Mouse (Mus musculus) kidney, adult 9 months (tissue): Measurements from ENCODE around the gene Wnt9b.
"Not testable (repeated sequence)": the region's sequence is repeated elsewhere in the genome, so short reads cannot be mapped to it uniquely, and the experiment has no call there.

Experiments
- DNase-seq: peaks from one replicate; pipeline ENCODE4 v3.0.0; 2022

The Wnt9b gene

DNA sequence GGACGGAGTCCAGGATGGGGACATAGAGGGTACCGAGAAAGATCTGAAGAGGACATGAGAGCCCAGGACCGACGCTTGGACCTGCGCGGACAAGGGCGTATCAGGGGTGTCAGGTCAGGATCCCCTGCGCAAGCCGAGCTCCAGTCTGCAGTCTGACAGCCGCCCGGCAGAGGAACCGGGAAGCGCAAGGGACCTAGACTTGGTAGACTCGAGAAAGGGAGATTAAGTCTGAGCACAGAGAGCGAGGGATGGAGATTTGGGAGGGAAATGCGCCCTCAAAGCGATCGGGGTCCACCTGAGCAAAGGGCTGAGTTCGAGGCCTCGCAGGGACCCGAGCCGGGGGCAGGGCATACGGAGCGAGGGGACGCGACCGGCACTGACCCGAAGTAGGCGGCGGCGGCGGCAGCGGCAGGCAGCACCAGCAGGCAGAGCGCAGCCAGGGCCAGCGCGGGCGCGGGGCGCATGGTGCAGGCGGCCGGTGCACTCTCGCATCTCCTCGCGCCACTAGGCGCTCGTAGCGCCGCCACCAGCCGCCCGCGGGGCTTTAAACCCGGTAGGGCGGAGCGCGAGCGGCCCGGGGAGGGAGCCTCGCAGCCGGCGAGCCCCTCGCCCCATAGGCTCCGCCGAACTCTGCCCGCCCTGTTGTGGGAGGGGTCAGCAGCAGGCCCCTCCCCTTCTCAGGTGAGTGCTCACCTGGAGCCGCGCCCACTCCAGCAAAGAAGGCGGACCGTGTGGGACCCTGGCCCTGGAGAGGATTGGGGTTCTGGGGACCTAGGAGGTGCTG lies at the start of gene Wnt9b:
Gene Wnt9b, minus strand, starts transcription at position 516 of the 784 bp plus-strand sequence.
- DNase-seq = peak; percentile 65

DNA sequence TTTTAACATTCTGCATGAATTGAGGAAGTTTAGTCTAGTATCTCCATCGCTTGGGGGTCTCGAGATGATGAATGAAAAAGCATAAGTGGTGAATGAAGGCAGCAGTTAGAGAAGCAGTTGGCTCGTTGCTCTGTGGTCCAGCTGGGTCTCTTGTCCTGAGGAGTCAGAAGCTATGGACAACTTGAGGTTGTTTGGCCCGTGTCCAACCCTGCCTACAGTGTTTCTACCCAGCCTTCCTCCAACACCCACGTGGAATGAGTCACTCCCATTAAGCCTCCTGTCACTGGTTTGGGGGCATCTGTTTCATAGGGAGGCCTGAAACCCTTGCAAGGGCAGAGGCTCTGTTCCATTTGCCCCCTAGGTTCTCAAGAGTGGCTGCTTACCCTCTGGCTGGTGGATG lies 40.3 kb upstream of the Wnt9b start:
- DNase-seq = no peak

DNA sequence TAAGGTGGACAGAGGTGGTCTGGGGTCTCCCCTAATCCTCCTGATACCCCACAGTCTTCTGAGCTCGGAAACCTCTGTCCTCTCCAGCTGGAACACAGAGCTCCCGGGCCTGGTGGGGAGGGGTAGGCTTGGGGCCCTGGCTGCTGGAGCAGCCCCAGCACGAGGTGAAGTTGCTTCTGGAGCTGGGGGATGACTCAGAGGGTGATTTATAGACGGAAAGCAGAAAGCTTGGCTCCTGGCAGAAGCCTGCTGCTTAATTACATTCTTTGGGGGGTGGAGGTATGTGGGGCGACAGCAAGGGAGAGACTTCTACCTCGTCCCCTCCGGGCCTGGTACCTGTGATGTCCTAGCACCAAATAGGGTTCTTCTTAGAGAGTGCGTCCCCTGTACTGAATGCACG lies 30.5 kb upstream of the Wnt9b start:
- DNase-seq = no peak

- DNase-seq = no peak
These were observed 24.6 kb upstream of the Wnt9b start for GRCm38 (mm10) chr11:103774228-103774530.

DNA sequence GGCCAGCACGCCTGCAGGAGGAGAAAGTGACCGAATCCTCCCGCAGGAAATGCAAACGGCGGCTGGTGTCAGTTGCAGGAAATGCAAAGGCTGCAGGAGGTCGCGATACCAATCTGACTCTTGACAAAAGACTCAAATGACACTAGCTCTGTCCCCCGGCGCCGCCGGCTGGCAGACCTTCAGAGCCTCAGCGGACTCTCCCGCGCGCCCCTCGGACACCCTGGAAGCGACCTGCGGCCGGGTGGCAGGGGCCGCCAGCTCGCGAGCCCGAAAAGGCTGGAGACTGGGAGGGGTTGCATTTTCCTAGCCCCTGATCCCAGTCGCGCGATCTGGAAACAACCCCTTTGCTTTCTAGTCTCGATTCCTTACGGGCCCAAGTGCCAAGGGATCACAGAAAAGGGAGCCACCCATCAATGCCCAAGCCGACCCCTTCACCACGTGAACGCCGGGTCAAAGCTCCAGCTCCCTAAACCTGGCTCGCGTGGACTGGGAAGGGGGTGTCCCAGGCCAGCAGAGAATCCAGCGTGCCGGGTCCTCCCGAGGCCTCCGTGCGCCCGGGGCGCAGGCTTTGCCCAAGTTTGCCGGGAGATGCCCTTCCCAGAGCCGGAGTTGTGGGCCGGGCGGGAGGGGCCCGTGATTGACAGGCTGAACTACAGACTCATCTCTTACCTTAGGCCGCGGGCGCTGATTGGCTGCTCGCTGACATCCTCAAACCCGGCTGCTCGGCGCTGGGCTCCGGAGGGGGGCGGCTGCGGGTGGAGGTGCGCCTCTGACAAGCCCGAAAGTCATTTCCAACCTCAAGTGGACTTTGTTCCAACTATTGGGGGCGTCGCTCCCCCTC lies 24.0 kb upstream of the Wnt9b start, which contains the start of gene Wnt3:
Gene Wnt3, plus strand, starts transcription at position 764 of the 841 bp plus-strand sequence.
- no peak for DNase-seq

GRCm38 (mm10) chr11:103772505-103773386 lies 23.1 kb upstream of the Wnt9b start:
- no peak for DNase-seq

GRCm38 (mm10) chr11:103771160-103771817 lies 21.7 kb upstream of the Wnt9b start:
- no peak for DNase-seq

GRCm38 (mm10) chr11:103765556-103766011 lies 16.0 kb upstream of the Wnt9b start:
- DNase-seq = no peak

- no peak for DNase-seq
These were observed 15.0 kb upstream of the Wnt9b start for GRCm38 (mm10) chr11:103764601-103765000.

DNA sequence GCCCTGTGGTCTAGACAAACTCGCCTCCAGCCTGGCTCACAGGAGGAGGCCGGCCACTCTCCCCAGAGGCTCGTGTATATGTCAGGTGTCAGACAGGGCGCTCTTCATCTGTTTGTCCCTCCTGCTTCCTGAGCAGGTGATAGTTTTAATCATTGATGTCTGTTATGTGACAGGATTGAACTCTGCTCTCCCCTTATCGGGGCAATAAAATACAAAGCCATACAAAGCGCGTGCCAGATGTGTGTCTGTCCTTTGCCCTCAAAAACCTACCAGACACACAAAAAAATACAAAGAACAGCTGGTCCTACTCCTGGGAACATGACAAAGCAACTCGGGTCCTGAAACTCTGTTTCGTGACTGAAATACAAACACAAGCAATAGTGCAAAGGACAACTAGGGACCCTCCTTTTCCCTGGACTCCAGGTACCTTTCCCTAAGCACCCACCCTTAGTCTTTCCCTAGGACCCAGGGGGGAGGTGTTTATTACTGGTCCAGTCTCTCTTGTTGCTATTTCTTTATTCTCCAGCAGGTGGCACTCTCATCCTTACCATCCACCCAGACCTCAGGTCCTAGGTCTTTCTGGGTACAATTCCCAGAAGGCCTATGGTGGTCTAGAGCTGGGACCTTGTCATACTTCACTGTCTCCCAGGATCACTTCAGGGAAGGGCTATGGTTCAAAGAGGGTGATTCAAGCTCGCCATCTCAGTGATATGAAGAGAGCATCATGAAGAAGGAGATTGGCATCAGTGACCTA lies 14.0 kb upstream of the Wnt9b start:
- peak; percentile 66 for DNase-seq

GRCm38 (mm10) chr11:103760891-103761290 lies 11.3 kb upstream of the Wnt9b start:
- not testable (repeated sequence) for DNase-seq

- DNase-seq = no peak
These were observed 10.5 kb upstream of the Wnt9b start for GRCm38 (mm10) chr11:103760101-103760500.

DNA sequence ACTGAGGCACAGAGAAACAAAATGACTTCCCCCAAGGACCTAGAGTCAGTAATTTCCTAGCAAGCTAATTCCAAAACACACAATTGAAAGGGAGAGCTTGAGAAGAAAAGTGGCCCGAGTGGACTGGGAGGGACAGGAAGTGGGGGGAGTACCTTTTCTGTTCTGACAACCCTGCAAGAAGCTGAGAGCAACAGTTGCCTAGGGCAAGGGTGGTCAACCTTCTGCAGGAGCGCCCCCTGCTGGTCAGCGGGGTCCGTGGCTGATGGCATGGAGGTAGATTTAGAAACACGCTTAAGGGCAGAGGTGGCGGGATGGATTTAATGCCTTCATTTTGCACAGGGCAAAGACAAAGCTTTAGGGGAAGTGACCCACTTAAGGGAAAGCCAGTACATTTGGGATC lies 9.1 kb upstream of the Wnt9b start:
- peak; percentile 85 for DNase-seq

GRCm38 (mm10) chr11:103758054-103758453 lies 8.4 kb upstream of the Wnt9b start:
- no peak for DNase-seq

GRCm38 (mm10) chr11:103750612-103751011 lies 991 bp upstream of the Wnt9b start:
- peak; percentile 52 for DNase-seq

GRCm38 (mm10) chr11:103735046-103735781 lies 14.4 kb downstream of the Wnt9b start:
- peak; percentile 95 for DNase-seq

GRCm38 (mm10) chr11:103734411-103735045 lies 15.1 kb downstream of the Wnt9b start:
- peak; percentile 81 for DNase-seq

DNA sequence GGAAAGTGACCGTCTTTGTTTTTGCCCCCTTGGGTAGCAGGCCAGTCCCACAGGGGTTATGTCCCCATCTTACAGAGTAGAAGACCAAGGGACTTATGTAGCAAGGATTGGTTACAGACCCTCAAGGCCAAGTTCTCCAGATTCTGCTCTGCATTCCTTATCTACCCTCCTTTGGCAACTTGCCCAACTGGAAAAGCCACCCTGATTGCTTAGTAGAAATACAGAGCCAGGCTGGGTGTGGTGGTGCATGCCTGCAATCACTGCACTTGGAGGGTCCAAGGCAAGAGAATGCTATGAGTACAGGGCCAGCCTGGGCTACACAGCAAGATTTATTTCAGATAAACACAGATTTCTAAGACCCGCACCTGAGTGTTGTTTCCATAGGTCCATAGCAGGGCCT lies 15.7 kb downstream of the Wnt9b start:
- DNase-seq = peak; percentile 43

- no peak for DNase-seq
These were observed 16.6 kb downstream of the Wnt9b start for GRCm38 (mm10) chr11:103733069-103733468.

- DNase-seq = peak; percentile 63
These were observed 17.3 kb downstream of the Wnt9b start for GRCm38 (mm10) chr11:103732306-103732705.
